Mouse (Mus musculus) lung, postnatal 0 days (tissue): ENCODE data around the gene Smarcd3. TPM values are rescaled to one million over a fixed set of nuclear protein-coding genes. Genes with fewer than 3 reads are reported as not detected.
A peak's percentile ranks its signal among the peaks of the same experiment; 100 is the strongest.

Experiments used
- ATAC-seq: fragments of 200-750 bp; cut with Nextera tagmentation; 2 replicates; pipeline ENCODE4 v1.8.0; 2017; ENCODE audit warnings: moderate library complexity
- DNase-seq: peaks from one replicate; pipeline ENCODE4 v3.0.0-alpha.2; 2016; ENCODE audit warnings: low spot score
- H3K27ac ChIP-seq: fragments of 300-500 bp; sonication (generic); 2 replicates; pipeline ENCODE4 v1.5.1; 2014; ENCODE audit warnings: antibody characterized with exemption, mild to moderate bottlenecking, low read length, mixed read lengths
- H3K27me3 ChIP-seq: fragments of 300-500 bp; sonication (generic); replicated peaks from 2 replicates; pipeline ENCODE4 v1.6.1; 2014; ENCODE audit warnings: low read length, mixed read lengths; ENCODE audit not compliant: insufficient read depth
- H3K36me3 ChIP-seq: fragments of 300-500 bp; sonication (generic); 2 replicates; pipeline ENCODE4 v1.6.1; 2014; ENCODE audit warnings: low read length, mixed read lengths; ENCODE audit not compliant: insufficient read depth
- H3K4me1 ChIP-seq: fragments of 300-500 bp; sonication (generic); 2 replicates; pipeline ENCODE4 v1.6.1; 2014; ENCODE audit warnings: antibody characterized with exemption, low read depth, low read length, mixed read lengths; ENCODE audit not compliant: insufficient read depth
- H3K4me2 ChIP-seq: fragments of 300-500 bp; sonication (generic); replicated peaks from 2 replicates; pipeline ENCODE4 v1.6.1; 2014; ENCODE audit warnings: low read depth, mild to moderate bottlenecking, low read length, moderate library complexity, mixed read lengths
- H3K4me3 ChIP-seq: fragments of 300-500 bp; sonication (generic); 2 replicates; pipeline ENCODE4 v1.5.1; 2014; ENCODE audit warnings: low read depth, low read length
- H3K9ac ChIP-seq: fragments of 300-500 bp; sonication (generic); replicated peaks from 2 replicates; pipeline ENCODE4 v1.6.1; 2014; ENCODE audit warnings: low read depth, mild to moderate bottlenecking
- H3K9me3 ChIP-seq: fragments of 300-500 bp; sonication (generic); 2 replicates; pipeline ENCODE4 v1.6.1; 2016; ENCODE audit warnings: low read length, mixed read lengths
- CTCF ChIP-seq: IDR thresholded peaks from 2 replicates; pipeline ENCODE4 v1.5.1; 2016; ENCODE audit warnings: antibody characterized with exemption, mild to moderate bottlenecking
- EP300 ChIP-seq: IDR thresholded peaks from 2 replicates; pipeline ENCODE4 v1.6.1; 2016; ENCODE audit warnings: antibody characterized with exemption, mild to moderate bottlenecking, control low read depth
- WGBS: fragments of 180-500 bp; shearing (Covaris S2); extraction: QIAGEN DNeasy Blood & Tissue Kit; methylation state at CpG from one replicate; pipeline ENCODE4 v1.1.7; 2014; 5-methylcytosine and 5-hydroxymethylcytosine counted together
- polyA plus RNA-seq: library from polyadenylated mRNA; unstranded; fragments of >200 nt; fragmentation: Nextera tagmentation; extraction: Ambion mirVana; gene quantifications from 2 replicates; pipeline ENCODE4 v1.2.1, GENCODE M21; 2015

Gene Smarcd3
- polyA plus RNA-seq, 1 experiment from 2014 or later = 8.0 TPM

DNA sequence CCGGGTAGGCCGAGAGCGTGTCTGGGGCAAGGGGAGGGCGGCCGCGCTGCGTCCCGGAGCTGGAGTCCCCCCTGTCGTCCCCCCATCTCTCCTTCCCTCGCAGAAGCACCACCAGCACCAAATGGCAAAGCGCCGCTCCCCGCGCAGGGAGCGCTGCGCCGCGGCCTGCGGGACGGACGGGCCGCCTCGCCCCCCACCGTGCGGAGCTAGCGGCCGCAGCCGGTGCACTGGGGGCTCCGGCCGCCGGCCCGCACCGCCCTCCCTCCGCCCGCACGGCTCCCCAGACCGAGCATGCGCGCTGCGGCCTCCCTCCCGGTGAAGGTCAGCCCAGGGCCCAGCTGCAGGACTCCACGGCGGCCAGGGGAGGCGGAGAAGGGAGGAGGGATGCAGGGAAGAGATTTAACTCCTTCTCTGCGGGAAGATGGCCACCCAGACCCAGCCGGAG, 19.5 kb downstream of the Smarcd3 start:
- no peaks in the 10 kb centered on the region for H3K27me3 ChIP-seq
- ATAC-seq (peak; percentile 82), DNase-seq (peak; percentile 95)
- peaks cover 20% of the 10 kb centered on the region; the same call in 1 of the 2 replicates for H3K4me1 ChIP-seq
- no peaks in the 10 kb centered on the region for H3K36me3 ChIP-seq
- peak overlapping the region; percentile 91 for H3K27ac ChIP-seq
- peak overlapping the region; percentile 80 for H3K4me3 ChIP-seq
- TF ChIP-seq EP300 = no peak
- peak; percentile 67 for TF ChIP-seq CTCF
- WGBS = 0% methylated on average over 37 of the region's 46 CpGs
- H3K9ac ChIP-seq = peak overlapping the region; percentile 46; the same call in 1 of the 2 replicates
- no peaks in the 10 kb centered on the region for H3K9me3 ChIP-seq
- H3K4me2 ChIP-seq = peak overlapping the region; percentile 60

DNA sequence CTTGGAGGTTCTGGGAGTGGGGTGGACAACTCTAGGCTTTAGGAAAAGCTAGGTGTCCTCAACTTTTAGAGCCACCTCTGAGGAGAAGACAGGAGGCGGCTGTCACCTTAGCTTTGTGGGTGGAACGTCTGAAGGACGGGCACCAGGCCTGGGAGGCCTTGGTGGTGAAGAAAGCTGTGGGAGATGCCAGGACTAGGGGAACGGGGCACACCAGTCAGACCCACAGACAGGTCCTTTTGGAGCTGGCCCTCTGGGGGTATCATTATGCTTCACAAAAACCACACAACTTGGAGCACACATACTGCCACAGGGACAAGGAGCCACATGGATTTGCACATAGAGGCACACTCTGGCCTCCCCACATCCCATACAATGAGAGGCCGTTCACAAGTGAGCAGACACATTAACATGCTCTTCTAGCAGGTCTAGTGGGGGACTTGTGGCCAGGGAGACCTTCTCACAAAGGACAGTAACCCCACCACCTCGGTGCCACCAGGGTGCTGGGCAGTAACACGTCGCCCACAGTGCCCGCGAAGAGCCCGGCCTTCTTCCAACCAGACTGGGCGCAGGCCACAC, 20.0 kb downstream of the Smarcd3 start:
- peaks cover 20% of the 10 kb centered on the region; the same call in 1 of the 2 replicates for H3K4me1 ChIP-seq
- no peaks in the 10 kb centered on the region for H3K9me3 ChIP-seq
- H3K36me3 ChIP-seq = no peaks in the 10 kb centered on the region
- no peak for ATAC-seq
- H3K4me3 ChIP-seq = peak overlapping the region; percentile 80
- peak overlapping the region; percentile 46; the same call in 1 of the 2 replicates for H3K9ac ChIP-seq
- 17% methylated on average over 12 of the region's 12 CpGs for WGBS
- TF ChIP-seq EP300 (no peak), CTCF (no peak)
- no peak for DNase-seq
- peak overlapping the region; percentile 60 for H3K4me2 ChIP-seq
- peak overlapping the region; percentile 91 for H3K27ac ChIP-seq
- H3K27me3 ChIP-seq = no peaks in the 10 kb centered on the region

GRCm38 (mm10) chr5:24603431-24604010, 20.7 kb downstream of the Smarcd3 start:
- H3K9ac ChIP-seq = no peak overlapping the region; the same call in 1 of the 2 replicates
- no peaks in the 10 kb centered on the region for H3K27me3 ChIP-seq
- H3K4me3 ChIP-seq = peak overlapping the region; percentile 62; the same call in 1 of the 2 replicates
- no peak for DNase-seq
- peak overlapping the region; percentile 96 for H3K4me2 ChIP-seq
- 63% methylated on average over 8 of the region's 8 CpGs for WGBS
- H3K27ac ChIP-seq = peak overlapping the region; percentile 97
- TF ChIP-seq EP300 = no peak
- TF ChIP-seq CTCF = no peak
- no peaks in the 10 kb centered on the region for H3K36me3 ChIP-seq
- no peak for ATAC-seq
- H3K4me1 ChIP-seq = peaks cover 24% of the 10 kb centered on the region; the same call in 1 of the 2 replicates
- H3K9me3 ChIP-seq = no peaks in the 10 kb centered on the region

GRCm38 (mm10) chr5:24602751-24603343, 21.4 kb downstream of the Smarcd3 start:
- Histone ChIP-seq H3K9ac (peak overlapping the region; percentile 58), H3K36me3 (no peaks in the 10 kb centered on the region), H3K4me2 (peak overlapping the region; percentile 96), H3K27me3 (no peaks in the 10 kb centered on the region), H3K27ac (peak overlapping the region; percentile 97), H3K9me3 (no peaks in the 10 kb centered on the region), H3K4me3 (peak overlapping the region; percentile 62), H3K4me1 (peaks cover 28% of the 10 kb centered on the region; the same call in 1 of the 2 replicates)
- DNase-seq = peak; percentile 95
- 1% methylated on average over 16 of the region's 16 CpGs for WGBS
- peak; percentile 64 for ATAC-seq
- TF ChIP-seq CTCF (no peak), EP300 (no peak)

DNA sequence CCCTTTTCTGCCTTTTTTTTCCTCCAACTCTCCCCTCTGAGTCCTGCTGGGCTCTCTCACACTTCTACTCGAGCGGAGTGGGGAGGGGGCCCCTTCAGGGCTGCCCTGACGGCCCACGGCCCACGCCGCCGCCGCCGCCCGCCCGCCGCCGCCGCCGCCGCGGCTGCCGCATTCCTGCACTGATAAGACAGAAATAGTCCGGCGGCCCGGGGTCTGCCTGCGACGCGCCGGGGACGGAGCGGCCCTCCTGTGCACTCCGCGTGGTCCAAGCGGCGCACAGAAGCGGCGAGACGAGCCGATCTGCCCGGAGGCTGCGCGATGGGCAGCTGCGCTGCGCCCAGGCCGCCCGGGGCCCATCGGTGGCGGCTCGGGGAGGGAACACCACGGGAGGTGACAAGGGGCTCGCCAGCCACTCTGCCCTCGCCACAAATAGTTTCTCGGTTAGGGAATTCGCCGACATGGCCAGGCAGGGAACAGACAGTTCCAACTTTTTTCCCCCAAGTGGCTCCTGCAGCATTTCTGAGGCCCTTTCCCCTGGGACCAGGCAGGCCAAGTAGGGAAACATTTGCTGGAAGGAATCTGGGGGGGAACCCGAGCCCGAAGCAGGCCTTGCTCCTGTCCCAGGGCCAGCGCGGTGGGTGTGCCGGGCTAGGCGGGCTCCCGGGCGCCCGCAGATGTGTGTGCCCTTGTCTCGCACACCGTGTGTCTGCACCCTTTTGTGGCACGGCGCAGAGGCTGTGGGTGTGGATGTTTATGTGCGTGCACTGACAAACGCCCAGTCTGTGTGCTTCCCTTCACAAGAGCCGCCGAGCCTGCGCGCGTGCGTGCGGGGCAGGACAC, 22.1 kb downstream of the Smarcd3 start:
- Histone ChIP-seq H3K9ac (peak overlapping the region; percentile 58), H3K36me3 (no peaks in the 10 kb centered on the region), H3K27me3 (no peaks in the 10 kb centered on the region), H3K9me3 (no peaks in the 10 kb centered on the region), H3K4me1 (peaks cover 28% of the 10 kb centered on the region; the same call in 1 of the 2 replicates), H3K4me3 (peak overlapping the region; percentile 62), H3K27ac (peak overlapping the region; percentile 97), H3K4me2 (peak overlapping the region; percentile 96)
- WGBS = under 1% methylated on average over 59 of the region's 73 CpGs
- TF ChIP-seq EP300 (0 out of 2 replicates have a peak, but pooled peaks have one; percentile 16), CTCF (no peak)
- peak; percentile 61 for ATAC-seq
- peak; percentile 82 for DNase-seq
